Mouse (Mus musculus) heart, adult 10 weeks (tissue): ENCODE data around the gene Cyp3a41a. TPM values are rescaled to one million over a fixed set of nuclear protein-coding genes. Genes with fewer than 3 reads are reported as not detected.

Source experiments
- polyA plus RNA-seq: library from polyadenylated mRNA; stranded (reverse); fragments of 350-450 nt; fragmentation: Illumina TruSeq; extraction: RNeasy Lipid Tissue Mini Kit (QIAGEN cat#74804); gene quantifications from one replicate; pipeline ENCODE4 v1.2.3, GENCODE M21; 2014; ENCODE audit warnings: low read depth, low replicate concordance

The Cyp3a41a gene
- 0.63 TPM for polyA plus RNA-seq

GRCm38 (mm10) chr5:145720036-145720435 is at the start of gene Cyp3a41a:
Gene Cyp3a41a, minus strand, starts transcription at chr5:145720136.

Other genes starting within 250 kb of the Cyp3a41a start
- not detected for gene Cyp3a41b, start 135.4 kb downstream of the Cyp3a41a start, polyA plus RNA-seq
- gene Cyp3a44, start 85.7 kb upstream of the Cyp3a41a start, polyA plus RNA-seq: not detected
- 3.7 TPM for gene Cyp3a11, start 159.8 kb upstream of the Cyp3a41a start, polyA plus RNA-seq